Mouse (Mus musculus): Measurements from ENCODE around the gene Trem1.

DNA sequence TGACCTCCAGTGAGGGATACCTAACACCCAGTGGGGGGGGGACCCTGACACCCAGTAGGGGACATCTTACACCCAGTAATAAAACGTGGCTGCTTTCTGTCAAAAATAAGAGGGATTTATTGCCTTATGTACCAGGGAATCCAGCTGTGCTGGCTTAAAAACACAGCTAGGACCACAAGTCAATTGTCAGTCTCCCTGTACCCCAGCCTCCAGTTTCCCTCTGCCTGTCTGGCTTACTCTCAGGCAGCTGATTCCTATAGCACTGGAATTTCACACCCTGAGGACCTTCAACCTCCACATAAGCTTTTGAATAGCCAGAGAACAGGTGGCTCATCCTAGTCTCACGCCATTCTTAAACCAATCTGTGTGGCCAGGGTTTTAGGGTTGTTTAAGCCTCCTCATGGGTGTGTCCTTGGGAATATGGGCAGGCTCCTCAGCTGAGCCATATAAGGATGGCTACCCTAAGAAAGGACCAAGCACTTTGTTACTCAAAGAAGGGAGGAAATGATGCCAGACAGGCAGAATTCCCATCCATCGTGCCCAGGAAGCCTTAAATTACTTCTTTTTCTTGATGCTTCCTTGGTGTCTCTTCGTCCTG, 3.3 kb downstream of the Trem1 start:
- TF ChIP-seq CTCF (IDR thresholded peaks at IDR 0.05; ENCODE audit: borderline replicate concordance, insufficient read depth, low read depth, low read length) (no peak), POLR2A (IDR thresholded peaks at IDR 0.05; ENCODE audit: borderline replicate concordance, insufficient read depth, low read length) (no peak)

Data from cerebellum, adult 2 months (tissue).